Mouse (Mus musculus): Measurements from ENCODE around the gene Fndc8. TPM values are rescaled to one million over a fixed set of nuclear protein-coding genes. Genes with fewer than 3 reads are reported as not detected.

Fndc8 gene
- polyA plus RNA-seq, 1 experiment from 2014 or later = not detected

DNA sequence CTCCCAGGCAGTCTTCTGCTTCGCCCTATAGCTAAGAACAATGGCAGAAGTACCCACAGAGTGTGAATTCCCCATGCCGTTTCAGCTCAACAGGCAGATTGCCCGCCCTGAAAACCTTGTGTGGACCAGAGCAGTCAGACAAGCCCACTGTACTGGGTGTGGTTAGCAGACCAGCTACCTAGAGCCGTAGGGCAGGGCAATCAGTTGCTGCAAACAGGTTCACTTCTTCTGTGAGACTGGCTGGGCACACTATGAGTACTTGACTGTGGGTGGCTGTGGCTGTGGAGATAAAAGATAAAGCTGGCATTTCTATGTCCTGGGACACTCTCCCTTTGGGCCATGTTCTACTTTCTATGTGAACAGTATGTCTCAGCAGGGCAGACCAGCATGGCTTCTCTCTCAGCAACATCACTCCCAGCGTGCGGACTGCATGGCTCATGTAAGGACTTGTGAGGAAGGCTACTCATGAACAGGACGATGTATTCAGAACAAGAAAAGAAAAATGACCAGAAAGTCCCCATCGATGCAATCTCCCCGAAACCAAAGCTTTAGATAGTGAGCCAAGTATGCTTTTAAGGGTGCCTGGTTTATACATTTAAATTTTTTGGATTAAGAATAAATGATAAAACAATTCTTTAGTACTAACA, 36.5 kb upstream of the Fndc8 start:
- no peaks in the 10 kb centered on the region for H3K36me3 ChIP-seq (ENCODE audit: control insufficient read depth, insufficient read depth, low read length)
- DNase-seq (ENCODE audit: low spot score) (peak; percentile 60), ATAC-seq (ENCODE audit: low FRiP score, low TSS enrichment) (peak; percentile 78)
- no peak overlapping the region; the same call in 1 of the 2 replicates for H3K4me2 ChIP-seq (replicated peaks; ENCODE audit: low read depth)
- no peak overlapping the region for H3K4me3 ChIP-seq (ENCODE audit: low read depth, low read length)
- peaks cover 3% of the 10 kb centered on the region; the same call in 1 of the 2 replicates for H3K4me1 ChIP-seq (replicated peaks; ENCODE audit: control insufficient read depth, insufficient read depth)
- no peak for TF ChIP-seq CTCF (IDR thresholded peaks at IDR 0.05; ENCODE audit: low read depth)
- no peak for TF ChIP-seq EP300 (optimal IDR thresholded peaks at IDR 0.05)
- 49% methylated on average over 9 of the region's 9 CpGs for whole genome bisulfite sequencing
- no peaks in the 10 kb centered on the region for H3K9me3 ChIP-seq (ENCODE audit: control insufficient read depth, low read length)
- no peaks in the 10 kb centered on the region for H3K27me3 ChIP-seq (ENCODE audit: control insufficient read depth, insufficient read depth, low read length)
- no peak overlapping the region for H3K9ac ChIP-seq (ENCODE audit: low read length)
- peak overlapping the region; percentile 56 for H3K27ac ChIP-seq (replicated peaks)

DNA sequence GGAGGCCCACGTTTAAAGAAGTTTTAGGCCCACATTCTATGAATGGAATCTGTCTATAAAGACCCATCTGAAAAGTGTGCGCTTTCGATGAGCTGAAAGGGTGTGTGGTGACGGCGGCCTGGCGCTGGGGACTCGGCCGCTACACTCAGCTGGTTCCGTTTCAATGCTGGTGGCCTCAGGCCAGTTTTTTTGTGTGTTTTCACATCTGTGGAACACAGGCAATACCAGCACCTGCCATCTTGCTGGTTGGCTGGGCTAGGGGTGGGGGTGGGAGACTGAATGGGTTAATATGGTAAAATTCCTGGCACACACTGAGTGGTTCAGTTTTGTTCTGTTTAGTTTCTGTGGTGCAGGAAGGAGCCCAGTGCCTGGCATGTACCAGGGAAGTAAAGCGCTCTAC, 35.9 kb upstream of the Fndc8 start:
- ATAC-seq (ENCODE audit: low FRiP score, low TSS enrichment) = no peak; the same call in 1 of the 2 replicates
- Histone ChIP-seq H3K9me3 (ENCODE audit: control insufficient read depth, low read length) (no peaks in the 10 kb centered on the region), H3K4me2 (replicated peaks; ENCODE audit: low read depth) (no peak overlapping the region), H3K36me3 (ENCODE audit: control insufficient read depth, insufficient read depth, low read length) (no peaks in the 10 kb centered on the region), H3K9ac (ENCODE audit: low read length) (no peak overlapping the region), H3K4me1 (replicated peaks; ENCODE audit: control insufficient read depth, insufficient read depth) (peaks cover 3% of the 10 kb centered on the region; the same call in 1 of the 2 replicates), H3K27ac (replicated peaks) (peak overlapping the region; percentile 63), H3K27me3 (ENCODE audit: control insufficient read depth, insufficient read depth, low read length) (no peaks in the 10 kb centered on the region), H3K4me3 (ENCODE audit: low read depth, low read length) (no peak overlapping the region)
- DNase-seq (ENCODE audit: low spot score) = no peak
- TF ChIP-seq CTCF (IDR thresholded peaks at IDR 0.05; ENCODE audit: low read depth) = no peak
- no peak for TF ChIP-seq EP300 (optimal IDR thresholded peaks at IDR 0.05)
- WGBS = 54% methylated on average over 10 of the region's 10 CpGs

DNA sequence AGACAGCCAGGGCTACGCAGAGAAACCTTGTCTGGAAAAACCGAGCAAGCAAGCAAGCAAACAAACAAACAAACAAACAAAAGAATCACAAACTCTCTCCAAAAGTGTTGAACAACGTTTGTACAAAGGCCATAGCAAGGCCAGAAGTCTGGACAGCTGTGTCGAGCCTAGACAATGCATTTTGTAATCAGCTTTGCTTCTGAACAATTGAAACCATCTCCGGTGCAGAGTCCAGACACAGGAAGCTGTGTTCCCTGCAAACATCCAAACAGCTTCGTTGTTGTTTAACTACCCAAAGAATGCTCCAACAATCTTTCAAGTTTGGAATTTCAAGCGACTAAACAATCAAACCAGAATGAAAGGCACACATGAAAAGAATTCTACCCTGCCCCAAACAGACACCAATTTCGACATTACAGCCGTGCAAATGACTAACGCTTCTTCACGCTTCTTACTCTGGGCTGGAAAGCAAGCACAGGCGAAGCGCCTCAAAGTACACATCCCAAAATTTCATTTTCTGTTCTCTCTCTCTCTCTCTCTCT, 34.5 kb upstream of the Fndc8 start:
- no peak for ATAC-seq (ENCODE audit: low FRiP score, low TSS enrichment)

DNA sequence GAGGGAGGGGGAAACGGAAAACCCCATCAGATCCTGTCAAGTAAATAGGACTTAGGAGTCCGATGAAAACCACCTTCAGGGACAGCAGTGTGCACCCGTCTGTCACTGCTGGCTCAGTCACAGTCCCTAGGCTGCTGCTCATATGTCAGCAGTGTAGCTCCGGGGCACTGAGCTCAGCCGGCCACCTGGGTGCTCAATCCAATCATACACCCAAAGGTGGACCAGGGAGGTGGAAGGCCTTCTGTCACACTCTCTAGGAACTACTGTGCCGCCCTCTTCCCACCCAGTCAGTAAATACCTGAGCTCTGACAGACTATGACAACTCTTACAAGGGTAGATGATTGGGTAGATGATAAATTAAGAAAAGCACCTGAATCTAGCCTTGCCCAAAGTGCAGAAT, 31.2 kb upstream of the Fndc8 start:
- WGBS = 78% methylated on average over 6 of the region's 6 CpGs
- ATAC-seq (ENCODE audit: low FRiP score, low TSS enrichment) (peak; percentile 83), DNase-seq (ENCODE audit: low spot score) (peak; percentile 61)
- Histone ChIP-seq H3K4me3 (ENCODE audit: low read depth, low read length) (no peak overlapping the region), H3K4me1 (replicated peaks; ENCODE audit: control insufficient read depth, insufficient read depth) (peaks cover 3% of the 10 kb centered on the region; the same call in 1 of the 2 replicates), H3K4me2 (replicated peaks; ENCODE audit: low read depth) (no peak overlapping the region), H3K27me3 (ENCODE audit: control insufficient read depth, insufficient read depth, low read length) (no peaks in the 10 kb centered on the region), H3K9me3 (ENCODE audit: control insufficient read depth, low read length) (no peaks in the 10 kb centered on the region), H3K9ac (ENCODE audit: low read length) (no peak overlapping the region), H3K27ac (replicated peaks) (peak overlapping the region; percentile 63), H3K36me3 (ENCODE audit: control insufficient read depth, insufficient read depth, low read length) (no peaks in the 10 kb centered on the region)
- TF ChIP-seq CTCF (IDR thresholded peaks at IDR 0.05; ENCODE audit: low read depth) (no peak), EP300 (optimal IDR thresholded peaks at IDR 0.05) (no peak)

More for the DNA sequence above, 34.5 kb upstream of the Fndc8 start:
- no peak for DNase-seq (ENCODE audit: low spot score)
- Histone ChIP-seq H3K9ac (ENCODE audit: low read length) (no peak overlapping the region), H3K9me3 (ENCODE audit: control insufficient read depth, low read length) (no peaks in the 10 kb centered on the region), H3K36me3 (ENCODE audit: control insufficient read depth, insufficient read depth, low read length) (no peaks in the 10 kb centered on the region), H3K27me3 (ENCODE audit: control insufficient read depth, insufficient read depth, low read length) (no peaks in the 10 kb centered on the region), H3K4me2 (replicated peaks; ENCODE audit: low read depth) (no peak overlapping the region), H3K4me1 (replicated peaks; ENCODE audit: control insufficient read depth, insufficient read depth) (peaks cover 3% of the 10 kb centered on the region; the same call in 1 of the 2 replicates), H3K4me3 (ENCODE audit: low read depth, low read length) (no peak overlapping the region), H3K27ac (replicated peaks) (no peak overlapping the region)
- 68% methylated on average over 13 of the region's 13 CpGs for WGBS
- TF ChIP-seq EP300 (optimal IDR thresholded peaks at IDR 0.05) = no peak
- TF ChIP-seq CTCF (IDR thresholded peaks at IDR 0.05; ENCODE audit: low read depth) = no peak

DNA sequence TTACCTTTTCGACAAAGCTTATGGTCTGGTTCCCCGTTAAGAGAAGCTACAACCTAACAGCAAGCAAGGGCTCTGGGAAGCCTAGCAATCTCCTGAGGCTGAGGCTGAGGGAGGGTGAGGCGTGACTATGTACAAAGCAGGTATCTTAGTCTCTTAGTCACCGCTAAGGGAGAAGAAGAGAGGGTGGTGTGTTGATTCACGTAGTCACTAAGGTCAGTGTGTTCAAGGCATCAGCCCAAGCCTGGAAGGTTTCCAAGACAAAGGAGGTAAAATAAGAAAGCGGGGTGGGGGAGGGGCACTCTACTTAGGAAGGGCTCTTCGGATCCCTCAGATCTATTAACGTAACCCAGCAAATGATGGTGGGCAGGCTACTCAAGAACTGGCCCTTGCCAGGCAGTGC, 30.4 kb upstream of the Fndc8 start:
- H3K4me2 ChIP-seq (replicated peaks; ENCODE audit: low read depth) = no peak overlapping the region
- no peaks in the 10 kb centered on the region for H3K36me3 ChIP-seq (ENCODE audit: control insufficient read depth, insufficient read depth, low read length)
- TF ChIP-seq EP300 (optimal IDR thresholded peaks at IDR 0.05) (no peak), CTCF (IDR thresholded peaks at IDR 0.05; ENCODE audit: low read depth) (no peak)
- H3K9ac ChIP-seq (ENCODE audit: low read length) = no peak overlapping the region
- DNase-seq (ENCODE audit: low spot score) (peak; percentile 77), ATAC-seq (ENCODE audit: low FRiP score, low TSS enrichment) (peak; percentile 90)
- H3K4me1 ChIP-seq (replicated peaks; ENCODE audit: control insufficient read depth, insufficient read depth) = no peaks in the 10 kb centered on the region
- 39% methylated on average over 8 of the region's 8 CpGs for WGBS
- peak overlapping the region; percentile 66 for H3K27ac ChIP-seq (replicated peaks)
- no peak overlapping the region for H3K4me3 ChIP-seq (ENCODE audit: low read depth, low read length)
- H3K9me3 ChIP-seq (ENCODE audit: control insufficient read depth, low read length) = no peaks in the 10 kb centered on the region
- no peaks in the 10 kb centered on the region for H3K27me3 ChIP-seq (ENCODE audit: control insufficient read depth, insufficient read depth, low read length)

DNA sequence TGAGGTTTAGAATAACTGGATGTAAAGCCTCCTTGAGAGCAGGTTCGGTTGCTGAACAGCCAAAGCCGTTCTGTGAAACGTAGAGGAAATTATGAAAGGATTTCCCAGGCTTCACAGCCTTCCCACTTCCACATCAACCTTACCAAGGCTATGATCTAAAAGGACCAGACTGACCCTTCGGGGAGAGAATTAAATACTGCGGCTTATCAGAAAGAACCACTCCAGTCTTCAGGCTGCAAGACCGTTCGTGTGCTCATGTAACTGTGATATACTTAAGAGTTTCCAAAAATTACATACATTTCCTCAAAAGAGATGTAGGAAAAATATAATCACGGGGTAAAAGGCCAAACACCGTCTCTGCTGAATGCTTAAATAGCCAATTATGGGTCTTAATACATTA, 29.3 kb upstream of the Fndc8 start:
- Histone ChIP-seq H3K27ac (replicated peaks) (no peak overlapping the region), H3K4me2 (replicated peaks; ENCODE audit: low read depth) (no peak overlapping the region), H3K27me3 (ENCODE audit: control insufficient read depth, insufficient read depth, low read length) (no peaks in the 10 kb centered on the region), H3K4me3 (ENCODE audit: low read depth, low read length) (no peak overlapping the region), H3K36me3 (ENCODE audit: control insufficient read depth, insufficient read depth, low read length) (no peaks in the 10 kb centered on the region), H3K4me1 (replicated peaks; ENCODE audit: control insufficient read depth, insufficient read depth) (no peaks in the 10 kb centered on the region), H3K9ac (ENCODE audit: low read length) (no peak overlapping the region), H3K9me3 (ENCODE audit: control insufficient read depth, low read length) (no peaks in the 10 kb centered on the region)
- TF ChIP-seq EP300 (optimal IDR thresholded peaks at IDR 0.05) = no peak
- no peak for TF ChIP-seq CTCF (IDR thresholded peaks at IDR 0.05; ENCODE audit: low read depth)
- DNase-seq (ENCODE audit: low spot score) (no peak), ATAC-seq (ENCODE audit: low FRiP score, low TSS enrichment) (no peak)
- 80% methylated on average over 9 of the region's 9 CpGs for WGBS
